Mouse (Mus musculus) cerebral cortex, adult 2 months (tissue): ENCODE results near the gene Igf2r.

Source experiments
- WGBS: fragments of 180-500 bp; shearing (Covaris S2); methylation state at CpG from one replicate; pipeline ENCODE4 v1.1.7; 2018; 5-methylcytosine and 5-hydroxymethylcytosine counted together

Gene Igf2r

GRCm38 (mm10) chr17:12749421-12750367 is 19.8 kb downstream of the Igf2r start:
- WGBS = 33% methylated on average over 8 of the region's 8 CpGs

GRCm38 (mm10) chr17:12745761-12746160 is 23.7 kb downstream of the Igf2r start:
- 84% methylated on average over 4 of the region's 4 CpGs for WGBS

GRCm38 (mm10) chr17:12744071-12744470 is 25.4 kb downstream of the Igf2r start:
- WGBS = 65% methylated on average over 1 of the region's 1 CpGs

- WGBS = 63% methylated on average over 38 of the region's 38 CpGs
These were observed 27.1 kb downstream of the Igf2r start for GRCm38 (mm10) chr17:12742151-12742908.

GRCm38 (mm10) chr17:12741218-12741968 is 28.1 kb downstream of the Igf2r start:
- WGBS = 53% methylated on average over 45 of the region's 45 CpGs

GRCm38 (mm10) chr17:12740317-12740716 is 29.1 kb downstream of the Igf2r start:
- 64% methylated on average over 2 of the region's 2 CpGs for WGBS

DNA sequence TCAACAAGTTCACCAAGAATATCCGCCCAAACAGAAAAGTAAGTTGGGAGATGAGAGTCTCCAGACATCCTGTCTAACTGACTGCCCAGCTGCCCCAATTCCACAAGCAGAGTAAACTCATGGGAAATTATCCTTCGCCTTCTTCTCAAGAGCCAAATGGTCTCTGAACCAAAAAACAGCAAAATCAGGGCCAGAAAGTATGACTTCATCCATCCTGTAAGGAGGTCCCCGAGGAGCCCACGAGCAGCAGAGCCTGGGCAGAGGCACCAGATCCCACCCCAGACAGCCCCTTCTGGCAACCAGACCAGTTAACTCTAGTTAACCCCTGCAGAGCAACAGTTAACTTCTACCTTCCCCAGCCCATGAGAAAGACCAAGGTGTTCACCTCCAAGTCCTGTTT is 29.9 kb downstream of the Igf2r start:
- 64% methylated on average over 4 of the region's 4 CpGs for WGBS

- 44% methylated on average over 1 of the region's 1 CpGs for WGBS
These were observed 31.5 kb downstream of the Igf2r start for GRCm38 (mm10) chr17:12737934-12738333.

DNA sequence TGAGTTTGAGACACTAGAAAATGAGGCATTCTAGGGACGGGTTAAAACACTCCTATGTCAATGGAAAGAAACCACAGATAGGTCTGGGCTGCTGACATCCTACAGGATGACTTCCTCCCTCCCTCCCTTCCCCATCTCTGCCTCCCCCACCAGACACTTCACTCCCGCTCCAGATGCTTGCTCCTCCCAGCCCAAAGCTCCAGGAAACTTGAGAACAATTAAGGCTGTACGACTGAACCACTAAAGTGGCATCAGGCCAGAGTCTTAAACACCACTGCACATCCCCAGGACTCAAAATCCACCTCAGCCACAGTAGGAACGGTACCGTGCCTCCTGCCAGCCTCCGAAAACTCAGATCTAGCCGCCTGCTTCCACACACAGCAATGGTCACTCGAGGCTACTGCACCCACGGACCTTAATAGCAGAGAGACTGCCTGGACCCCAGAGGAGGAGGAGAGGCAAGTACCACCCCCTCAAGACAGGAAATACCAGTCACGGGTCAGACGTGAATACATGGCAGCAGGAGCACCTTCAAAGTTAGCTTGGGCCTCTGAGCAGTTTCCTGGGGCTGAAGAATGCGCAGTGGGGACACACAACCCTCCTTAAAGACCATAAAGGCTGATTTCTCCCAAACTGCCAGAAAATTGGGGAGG is 35.1 kb downstream of the Igf2r start:
- WGBS = 70% methylated on average over 12 of the region's 12 CpGs

GRCm38 (mm10) chr17:12733128-12733527 is 36.3 kb downstream of the Igf2r start:
- 93% methylated on average over 6 of the region's 6 CpGs for WGBS

GRCm38 (mm10) chr17:12728536-12728935 is 40.9 kb downstream of the Igf2r start:
- WGBS = 59% methylated on average over 1 of the region's 1 CpGs

DNA sequence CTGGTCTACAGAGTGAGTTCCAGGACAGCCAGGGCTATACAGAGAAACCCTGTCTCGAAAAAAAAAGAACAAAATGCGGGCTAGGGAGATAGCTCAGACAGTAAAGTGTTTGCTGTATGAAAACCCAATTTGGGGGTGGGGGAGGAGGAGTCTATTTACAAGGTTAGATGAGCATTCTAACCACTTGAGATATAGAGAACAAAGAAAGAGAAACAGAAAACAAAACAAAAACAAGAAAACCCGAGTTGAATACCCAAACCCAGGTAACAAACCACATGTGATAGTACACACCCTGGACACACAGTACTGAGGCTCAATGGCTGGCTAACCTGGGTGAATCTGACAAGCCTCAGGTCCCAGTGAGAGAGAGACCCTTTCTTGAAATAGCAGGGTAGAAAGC is 41.7 kb downstream of the Igf2r start:
- 90% methylated on average over 3 of the region's 3 CpGs for WGBS

- 39% methylated on average over 4 of the region's 4 CpGs for WGBS
These were observed 43.6 kb downstream of the Igf2r start for GRCm38 (mm10) chr17:12725871-12726270.

DNA sequence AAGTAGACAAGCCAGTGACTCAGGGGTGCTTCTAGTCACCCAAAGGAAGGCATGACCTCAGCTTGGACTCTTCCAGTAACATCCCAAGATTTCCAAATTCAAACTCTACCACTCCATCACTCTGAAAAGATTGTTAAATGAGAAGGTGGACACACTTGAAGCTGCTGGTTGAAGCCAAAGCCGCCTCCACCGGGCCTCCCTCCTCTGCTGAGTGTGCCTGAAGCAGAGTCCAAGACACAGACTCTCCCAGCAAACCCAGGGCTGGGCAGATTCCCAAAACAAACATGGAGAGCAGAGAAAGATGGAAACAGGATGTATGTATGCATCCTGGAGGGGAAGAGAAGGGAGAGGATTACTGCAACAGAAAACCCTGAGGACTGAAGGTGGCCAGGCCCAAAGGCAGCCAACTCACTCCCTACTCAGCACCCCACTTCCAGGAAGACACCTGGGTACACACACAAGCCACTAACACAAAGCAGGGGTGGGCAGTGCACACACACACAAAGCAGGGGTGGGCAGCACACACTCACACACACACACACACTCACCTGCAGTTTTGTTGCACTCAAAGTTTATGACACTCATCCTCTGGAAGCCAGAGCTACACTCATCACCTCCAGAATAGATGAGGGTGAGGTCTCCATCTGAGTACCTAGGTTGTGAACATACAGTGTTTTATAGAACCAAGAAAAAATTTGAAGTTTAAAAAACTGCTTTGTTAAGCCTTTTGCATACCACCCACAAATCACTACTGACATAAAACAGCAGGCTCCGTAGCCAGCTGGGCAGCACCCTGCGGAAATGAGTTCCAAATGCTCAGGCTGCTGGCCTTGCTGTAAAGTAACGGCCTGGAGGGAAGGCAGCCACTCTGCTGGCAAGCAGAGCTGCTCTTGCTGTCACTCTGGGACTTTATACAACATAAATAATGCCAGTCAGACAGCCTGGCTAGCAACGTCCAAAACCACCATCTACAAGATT is 44.4 kb downstream of the Igf2r start:
- WGBS = 32% methylated on average over 6 of the region's 6 CpGs

GRCm38 (mm10) chr17:12723986-12724766 is 45.3 kb downstream of the Igf2r start:
- WGBS = 70% methylated on average over 5 of the region's 5 CpGs

- WGBS = 77% methylated on average over 8 of the region's 8 CpGs
These were observed 46.8 kb downstream of the Igf2r start for GRCm38 (mm10) chr17:12722622-12723021.

DNA sequence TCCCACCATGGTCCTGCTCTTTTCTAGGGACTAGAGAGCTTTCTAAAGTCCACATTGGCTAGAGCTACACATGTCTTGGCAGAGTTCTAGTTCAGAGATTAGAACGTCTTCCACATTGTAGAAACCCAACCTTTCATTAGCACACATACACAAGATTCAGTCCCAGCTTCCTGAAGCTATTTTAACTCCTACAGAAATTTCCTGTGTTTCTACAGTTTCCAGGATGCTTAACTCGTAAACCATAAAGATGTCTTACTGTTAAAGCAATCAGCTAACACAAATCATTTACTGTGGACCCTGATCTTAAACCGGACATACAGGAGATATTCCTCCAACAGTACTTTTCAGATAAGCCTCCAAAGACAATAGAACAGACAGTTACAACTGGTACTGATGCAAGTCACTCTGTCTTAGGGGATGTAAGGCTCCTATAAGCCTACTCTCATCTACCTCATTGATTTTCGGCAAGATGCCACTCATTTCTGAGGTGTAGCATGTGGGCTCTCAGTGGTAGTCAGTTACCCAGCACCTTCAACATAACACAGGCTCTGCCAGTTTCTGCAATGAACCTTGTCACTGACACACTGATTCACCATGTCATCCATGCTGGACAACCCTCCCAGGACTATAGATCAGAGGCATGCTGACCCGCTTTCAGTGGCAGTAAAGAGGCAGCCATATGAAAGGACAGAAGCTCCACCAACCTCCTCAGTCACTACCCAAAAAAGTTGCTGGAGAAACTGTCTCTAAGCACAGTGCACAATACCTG is 48.2 kb downstream of the Igf2r start:
- WGBS = 79% methylated on average over 5 of the region's 5 CpGs

DNA sequence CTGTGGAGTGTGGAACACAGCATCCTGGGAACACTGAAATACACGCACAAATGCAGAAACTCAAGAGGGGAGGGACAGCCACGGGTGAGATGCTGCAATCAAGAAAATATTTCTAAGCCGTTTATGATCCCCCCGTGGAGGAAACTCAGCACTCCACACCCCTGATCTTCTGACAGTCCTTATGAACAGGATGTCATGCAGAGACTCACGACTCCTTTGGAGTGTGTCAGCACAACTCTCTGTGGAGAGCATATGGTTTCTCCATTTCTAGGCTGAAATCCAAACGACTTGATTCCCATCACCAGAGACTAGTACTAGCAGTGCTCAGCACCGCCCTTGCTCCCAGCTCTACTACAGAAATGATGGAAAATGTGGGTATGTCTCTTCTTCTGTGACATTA is 51.2 kb downstream of the Igf2r start:
- 38% methylated on average over 7 of the region's 7 CpGs for WGBS

GRCm38 (mm10) chr17:12717445-12717844 is 52.0 kb downstream of the Igf2r start:
- 71% methylated on average over 4 of the region's 4 CpGs for WGBS
